Mouse (Mus musculus): ENCODE data around the gene Olfr667. TPM values are rescaled to one million over a fixed set of nuclear protein-coding genes. Genes with fewer than 3 reads are reported as not detected.
"Not testable (repeated sequence)": the region's sequence is repeated elsewhere in the genome, so short reads cannot be mapped to it uniquely, and the experiment has no call there.

Gene Olfr667
- not detected in 2 replicates for polyA plus RNA-seq (2015; fragmentation: Nextera tagmentation; extraction: Ambion mirVana)

GRCm38 (mm10) chr7:104921382-104921781 is at the start of gene Olfr667:
Olfr667 (minus strand) TSS chr7:104921482.
- Histone ChIP-seq H3K4me1 (replicated peaks) (no peaks in the 10 kb centered on the region), H3K36me3 (no peaks in the 10 kb centered on the region), H3K9ac (no peak within 1 kb of the TSS), H3K27me3 (no peaks in the 10 kb centered on the region), H3K27ac (replicated peaks) (no peak within 1 kb of the TSS), H3K4me3 (no peak within 1 kb of the TSS), H3K4me2 (no peak within 1 kb of the TSS), H3K9me3 (no peaks in the 10 kb centered on the region)
- WGBS, result 85% methylated on average over 1 of the region's 1 CpGs
- no peak for ATAC-seq (ENCODE audit: low read depth)

DNA sequence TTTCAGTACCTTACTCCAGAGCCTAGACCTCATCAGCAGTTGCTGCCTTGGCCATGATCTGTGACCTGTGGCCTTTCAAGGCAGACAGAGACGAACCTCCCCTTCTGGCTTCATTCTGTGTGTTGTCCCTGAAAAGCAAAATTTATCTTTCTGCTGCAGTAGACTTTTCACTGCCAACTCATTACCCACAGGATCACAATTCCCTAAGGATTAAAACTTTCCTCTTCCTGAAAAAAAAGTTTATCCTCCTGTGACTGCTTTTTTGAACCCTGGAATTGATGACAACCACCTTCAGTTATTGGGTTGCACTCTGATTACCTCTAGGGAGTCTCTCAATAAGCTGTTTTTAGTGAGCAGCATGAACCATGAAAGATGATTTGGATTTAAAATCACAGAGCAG is 41.2 kb upstream of the Olfr667 start, which contains the start of gene Olfr670:
Gene Olfr670 (minus strand): TSS at position 101 of the 400 bp plus-strand sequence.
- Histone ChIP-seq H3K27ac (replicated peaks) (no peak within 1 kb of the TSS), H3K4me3 (no peak within 1 kb of the TSS), H3K4me2 (no peak within 1 kb of the TSS), H3K9me3 (no peaks in the 10 kb centered on the region), H3K27me3 (no peaks in the 10 kb centered on the region), H3K36me3 (no peaks in the 10 kb centered on the region), H3K4me1 (replicated peaks) (no peaks in the 10 kb centered on the region), H3K9ac (no peak within 1 kb of the TSS)
- no peak for ATAC-seq (ENCODE audit: low read depth)
- 61% methylated on average over 1 of the region's 1 CpGs for WGBS

DNA sequence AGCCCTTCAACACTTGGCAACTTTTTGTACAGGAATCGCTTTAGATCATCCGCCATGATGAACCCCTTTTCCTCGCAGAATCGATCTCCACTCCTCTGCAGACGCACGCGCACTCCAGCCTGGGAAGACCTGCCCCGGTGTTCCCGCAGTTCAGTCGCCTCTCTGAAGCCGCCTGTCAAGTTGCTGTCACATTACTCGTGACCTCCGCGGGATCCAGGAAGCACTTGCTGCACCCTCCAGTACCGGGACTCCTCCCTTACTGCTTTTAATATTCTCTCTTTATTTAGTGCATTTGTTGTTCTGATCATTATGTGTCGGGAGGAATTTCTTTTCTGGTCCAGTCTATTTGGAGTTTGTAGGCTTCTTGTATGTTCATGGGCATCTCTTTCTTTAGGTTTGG is 29.0 kb upstream of the Olfr667 start:
- not testable (repeated sequence) for H3K9me3 ChIP-seq; H3K36me3 ChIP-seq; H3K9ac ChIP-seq; H3K4me3 ChIP-seq; H3K4me2 ChIP-seq; ATAC-seq (ENCODE audit: low read depth); H3K4me1 ChIP-seq (replicated peaks); H3K27ac ChIP-seq (replicated peaks); H3K27me3 ChIP-seq
- 93% methylated on average over 16 of the region's 16 CpGs for WGBS

DNA sequence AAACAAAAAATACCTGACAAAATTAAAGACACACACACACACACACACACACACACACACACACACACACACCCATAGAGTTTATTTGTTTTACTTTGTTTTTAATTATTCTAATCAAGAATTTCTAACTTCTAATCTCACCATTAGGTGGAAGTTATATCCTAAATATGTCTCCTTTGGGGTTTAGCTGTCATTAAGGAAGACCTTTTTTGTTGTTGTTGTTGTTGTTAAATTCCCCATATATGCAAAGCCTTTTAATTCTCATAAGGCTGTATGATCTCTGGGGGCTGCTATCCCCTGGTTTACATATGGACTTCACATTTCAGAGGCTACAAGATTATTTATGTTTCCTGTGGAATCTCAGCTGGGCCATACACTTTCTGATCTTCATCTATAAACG is 12.7 kb upstream of the Olfr667 start, which contains the start of gene Olfr669:
Gene Olfr669 (plus strand): TSS at position 301 of the 400 bp plus-strand sequence.
- H3K27me3 ChIP-seq, result no peaks in the 10 kb centered on the region
- H3K4me3 ChIP-seq, result no peak within 1 kb of the TSS
- no peaks in the 10 kb centered on the region for H3K4me1 ChIP-seq (replicated peaks)
- 84% methylated on average over 1 of the region's 1 CpGs for WGBS
- H3K27ac ChIP-seq (replicated peaks), result no peak within 1 kb of the TSS
- H3K9me3 ChIP-seq, result no peaks in the 10 kb centered on the region
- no peak within 1 kb of the TSS for H3K4me2 ChIP-seq
- no peaks in the 10 kb centered on the region for H3K36me3 ChIP-seq
- no peak within 1 kb of the TSS for H3K9ac ChIP-seq
- no peak for ATAC-seq (ENCODE audit: low read depth)

DNA sequence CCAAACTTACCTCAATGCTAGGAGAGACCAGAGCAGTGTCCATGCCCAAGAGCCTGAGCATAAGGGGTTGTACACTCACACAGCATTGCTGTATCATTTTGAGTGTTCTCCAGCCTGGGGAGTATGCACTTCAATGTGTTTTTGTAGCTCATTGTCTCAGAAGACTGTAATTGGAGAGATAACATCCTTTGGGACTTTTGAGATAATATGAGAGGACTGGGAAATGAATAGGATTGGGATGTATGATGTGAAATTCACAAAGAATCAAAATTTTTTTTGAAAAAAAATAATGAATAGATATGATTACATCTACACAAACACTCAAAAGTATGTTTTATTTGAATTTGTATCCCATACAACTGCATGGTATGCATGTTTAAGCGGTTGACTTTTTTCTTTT is 6.7 kb upstream of the Olfr667 start, which contains the start of gene Olfr668:
Gene Olfr668 (minus strand): TSS at position 101 of the 400 bp plus-strand sequence.
- Histone ChIP-seq H3K9ac (no peak within 1 kb of the TSS), H3K36me3 (no peaks in the 10 kb centered on the region), H3K4me2 (no peak within 1 kb of the TSS), H3K27ac (replicated peaks) (no peak within 1 kb of the TSS), H3K4me3 (no peak within 1 kb of the TSS), H3K9me3 (no peaks in the 10 kb centered on the region), H3K4me1 (replicated peaks) (no peaks in the 10 kb centered on the region), H3K27me3 (no peaks in the 10 kb centered on the region)
- no peak for ATAC-seq (ENCODE audit: low read depth)
- WGBS, result 84% methylated on average over 1 of the region's 1 CpGs

DNA sequence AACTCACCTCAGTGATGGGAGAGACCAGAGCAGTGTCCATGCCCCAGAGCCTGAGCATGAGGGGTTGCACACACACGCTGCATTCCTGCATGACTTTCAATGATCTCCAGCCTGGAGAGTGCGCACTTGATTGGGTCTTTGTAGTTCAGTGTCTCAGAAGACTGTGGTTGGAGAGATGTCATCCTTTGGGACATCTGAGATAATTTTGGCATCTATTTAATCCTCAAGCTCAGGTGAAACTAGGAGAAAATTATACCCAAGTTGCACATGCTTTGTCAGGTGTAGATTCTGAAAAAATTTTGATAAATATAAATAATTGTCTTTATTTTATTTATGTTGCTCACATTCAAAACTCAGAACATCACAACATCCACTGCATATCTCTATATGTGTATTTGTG is 25.4 kb downstream of the Olfr667 start, which contains the start of gene Olfr666:
Gene Olfr666 (minus strand): TSS at position 101 of the 400 bp plus-strand sequence.
- Histone ChIP-seq H3K9me3 (no peaks in the 10 kb centered on the region), H3K4me1 (replicated peaks) (no peaks in the 10 kb centered on the region), H3K4me3 (no peak within 1 kb of the TSS), H3K4me2 (no peak within 1 kb of the TSS), H3K36me3 (no peaks in the 10 kb centered on the region), H3K9ac (no peak within 1 kb of the TSS), H3K27ac (replicated peaks) (no peak within 1 kb of the TSS), H3K27me3 (no peaks in the 10 kb centered on the region)
- no peak for ATAC-seq (ENCODE audit: low read depth)
- 91% methylated on average over 2 of the region's 2 CpGs for WGBS

DNA sequence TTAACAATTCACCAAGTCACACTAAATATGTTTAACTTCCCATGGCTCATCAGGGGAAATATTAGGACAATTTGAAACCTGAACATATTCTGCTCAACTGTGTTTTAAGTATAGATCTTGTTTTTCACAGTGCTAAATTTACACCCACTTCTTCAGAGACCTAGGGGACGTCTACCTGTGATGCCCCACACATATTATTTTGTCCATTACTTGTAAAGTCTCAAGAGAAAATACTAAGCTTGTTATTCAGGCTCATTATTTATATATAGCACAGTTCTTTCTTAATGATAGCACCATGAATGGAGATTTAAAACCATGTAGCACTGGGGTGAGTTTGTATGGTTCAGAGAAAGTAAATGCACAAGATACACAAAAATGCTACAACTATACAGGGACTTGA is 43.6 kb downstream of the Olfr667 start, which contains the start of gene Olfr665:
Gene Olfr665 (plus strand): TSS at position 301 of the 400 bp plus-strand sequence.
- Histone ChIP-seq H3K27ac (replicated peaks) (no peak within 1 kb of the TSS), H3K27me3 (no peaks in the 10 kb centered on the region), H3K4me2 (no peak within 1 kb of the TSS), H3K9me3 (no peaks in the 10 kb centered on the region), H3K36me3 (no peaks in the 10 kb centered on the region), H3K9ac (no peak within 1 kb of the TSS), H3K4me3 (no peak within 1 kb of the TSS), H3K4me1 (replicated peaks) (no peaks in the 10 kb centered on the region)
- ATAC-seq (ENCODE audit: low read depth), result no peak
- WGBS, result 71% methylated on average over 1 of the region's 1 CpGs

Other genes starting within 250 kb of the Olfr667 start
- not detected in 2 replicates for gene Olfr661, start 235.0 kb downstream of the Olfr667 start, polyA plus RNA-seq (2015; fragmentation: Nextera tagmentation; extraction: Ambion mirVana)
- gene Usp17le, start 144.0 kb downstream of the Olfr667 start, polyA plus RNA-seq (2015; fragmentation: Nextera tagmentation; extraction: Ambion mirVana), result not detected in 2 replicates
- gene Usp17lb, start 78.9 kb downstream of the Olfr667 start, polyA plus RNA-seq (2015; fragmentation: Nextera tagmentation; extraction: Ambion mirVana), result not detected in 2 replicates
- gene Usp17la, start 64.5 kb downstream of the Olfr667 start, polyA plus RNA-seq (2015; fragmentation: Nextera tagmentation; extraction: Ambion mirVana), result not detected in 2 replicates
- not detected in 2 replicates for gene Olfr665, start 43.5 kb downstream of the Olfr667 start, polyA plus RNA-seq (2015; fragmentation: Nextera tagmentation; extraction: Ambion mirVana)
- gene Olfr666, start 25.5 kb downstream of the Olfr667 start, polyA plus RNA-seq (2015; fragmentation: Nextera tagmentation; extraction: Ambion mirVana), result not detected in 2 replicates
- not detected in 2 replicates for gene Olfr668, start 6.6 kb upstream of the Olfr667 start, polyA plus RNA-seq (2015; fragmentation: Nextera tagmentation; extraction: Ambion mirVana)
- gene Olfr669, start 12.8 kb upstream of the Olfr667 start, polyA plus RNA-seq (2015; fragmentation: Nextera tagmentation; extraction: Ambion mirVana), result not detected in 2 replicates
- gene Olfr670, start 41.1 kb upstream of the Olfr667 start, polyA plus RNA-seq (2015; fragmentation: Nextera tagmentation; extraction: Ambion mirVana), result not detected in 2 replicates
- not detected in 2 replicates for gene Olfr671, start 57.6 kb upstream of the Olfr667 start, polyA plus RNA-seq (2015; fragmentation: Nextera tagmentation; extraction: Ambion mirVana)
- gene Olfr672, start 80.5 kb upstream of the Olfr667 start, polyA plus RNA-seq (2015; fragmentation: Nextera tagmentation; extraction: Ambion mirVana), result not detected in 2 replicates
- gene Olfr675, start 107.0 kb upstream of the Olfr667 start, polyA plus RNA-seq (2015; fragmentation: Nextera tagmentation; extraction: Ambion mirVana), result not detected in 2 replicates
- not detected in 2 replicates for gene Olfr676, start 111.2 kb upstream of the Olfr667 start, polyA plus RNA-seq (2015; fragmentation: Nextera tagmentation; extraction: Ambion mirVana)
- gene Olfr677, start 129.9 kb upstream of the Olfr667 start, polyA plus RNA-seq (2015; fragmentation: Nextera tagmentation; extraction: Ambion mirVana), result not detected in 2 replicates
- gene Olfr678, start 143.0 kb upstream of the Olfr667 start, polyA plus RNA-seq (2015; fragmentation: Nextera tagmentation; extraction: Ambion mirVana), result not detected in 2 replicates
- gene Olfr679, start 159.7 kb upstream of the Olfr667 start, polyA plus RNA-seq (2015; fragmentation: Nextera tagmentation; extraction: Ambion mirVana), result not detected in 2 replicates
- gene Olfr680-ps1, start 171.3 kb upstream of the Olfr667 start, polyA plus RNA-seq (2015; fragmentation: Nextera tagmentation; extraction: Ambion mirVana), result not detected in 2 replicates
- not detected in 2 replicates for gene Olfr681, start 195.4 kb upstream of the Olfr667 start, polyA plus RNA-seq (2015; fragmentation: Nextera tagmentation; extraction: Ambion mirVana)
- gene Olfr683, start 225.5 kb upstream of the Olfr667 start, polyA plus RNA-seq (2015; fragmentation: Nextera tagmentation; extraction: Ambion mirVana), result not detected in 2 replicates
- gene Olfr684, start 242.2 kb upstream of the Olfr667 start, polyA plus RNA-seq (2015; fragmentation: Nextera tagmentation; extraction: Ambion mirVana), result not detected in 2 replicates

Measured in neural tube, embryonic 13.5 days (tissue).